Mouse (Mus musculus) megakaryocyte, embryonic 14.5 days (primary cell): ENCODE results near the gene Tmem140.

ENCODE experiments used
- FLI1 ChIP-seq: IDR thresholded peaks from 2 replicates; pipeline ENCODE4 v1.6.1; 2012; ENCODE audit warnings: low read length, inconsistent platforms, mixed read lengths
- GATA1 ChIP-seq: IDR thresholded peaks from 3 replicates; pipeline ENCODE4 v1.6.1; 2012; ENCODE audit warnings: mixed read lengths, low read length, inconsistent platforms, borderline replicate concordance

DNA sequence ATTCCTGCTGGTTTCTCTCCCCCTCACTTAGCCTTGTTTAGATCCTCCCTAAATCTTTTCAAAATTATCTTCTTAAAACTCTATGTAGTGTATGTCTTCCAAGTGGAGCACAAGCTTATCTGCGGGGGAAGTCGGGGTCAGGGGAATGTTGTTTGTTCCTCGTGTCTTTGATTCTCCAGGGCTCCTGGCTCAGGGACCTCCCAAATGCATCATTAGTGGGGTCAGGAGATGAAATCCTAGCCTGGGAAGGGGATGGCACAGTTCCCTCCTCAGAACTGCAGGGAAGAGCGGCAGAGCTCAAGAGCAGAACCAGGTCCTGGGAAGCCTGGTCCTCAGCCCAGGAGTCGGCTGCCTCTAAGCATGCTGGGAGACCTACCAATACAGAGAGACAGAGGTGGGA, 2.3 kb downstream of the Tmem140 start:
- TF ChIP-seq GATA1 (no peak), FLI1 (no peak)
